Mouse (Mus musculus): ENCODE results near the gene Tomm22. TPM values are rescaled to one million over a fixed set of nuclear protein-coding genes. Genes with fewer than 3 reads are reported as not detected.

Tomm22 gene
- polyA plus RNA-seq, 2 experiments = 112 to 217 TPM

DNA sequence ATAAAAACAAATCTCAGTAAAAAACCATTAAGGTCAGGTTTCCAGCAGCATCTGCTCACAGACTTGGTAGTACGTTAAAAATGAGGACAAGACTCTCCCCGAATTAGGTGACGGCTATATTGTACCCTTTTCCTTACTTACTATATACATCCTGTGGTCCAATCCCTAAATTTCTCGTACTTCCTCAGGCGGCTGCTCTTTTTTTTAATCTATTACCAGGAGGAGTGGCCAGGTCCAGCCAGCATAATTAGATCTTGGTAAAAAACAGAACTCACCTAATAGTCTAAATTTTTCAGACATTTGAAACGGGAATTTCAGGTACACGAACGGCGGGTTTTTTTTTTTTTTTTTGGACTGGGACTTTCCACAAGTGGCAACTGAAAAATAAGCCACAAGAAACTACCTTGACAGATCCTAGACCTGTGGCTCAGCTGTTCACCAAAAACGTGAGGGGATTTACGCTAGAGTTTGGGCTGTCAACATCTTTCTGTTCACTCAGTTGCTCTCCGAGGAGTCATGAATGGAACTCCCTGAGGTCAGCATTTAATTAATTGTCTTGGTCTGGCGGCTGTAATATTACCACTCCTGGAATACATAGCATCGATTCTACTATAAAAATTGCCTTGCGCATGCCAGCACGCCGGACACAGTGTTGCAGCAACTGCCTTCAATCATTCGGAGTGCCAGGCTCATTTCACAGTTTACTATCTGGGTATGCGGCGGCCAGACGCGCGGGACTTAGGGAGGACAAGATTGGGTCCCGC is 19.2 kb downstream of the Tomm22 start:
- Histone ChIP-seq H3K4me1 (ENCODE audit: control insufficient read depth, insufficient read depth, low read length) (peaks cover 39% of the 10 kb centered on the region), H3K36me3 (ENCODE audit: control insufficient read depth, insufficient read depth, low read length) (peaks cover 6% of the 10 kb centered on the region), H3K9ac (ENCODE audit: low read depth, low read length, severe bottlenecking) (no peak overlapping the region), H3K4me3 (replicated peaks; ENCODE audit: low read length) (peak overlapping the region; percentile 90), H3K27ac (replicated peaks; ENCODE audit: low read depth, low read length) (no peak overlapping the region), H3K9me3 (ENCODE audit: control insufficient read depth, low read length) (no peaks in the 10 kb centered on the region), H3K4me2 (replicated peaks; ENCODE audit: low read depth, low read length, severe bottlenecking) (peak overlapping the region; percentile 72), H3K27me3 (ENCODE audit: control insufficient read depth, insufficient read depth, low read length) (no peaks in the 10 kb centered on the region)
- WGBS = 11% methylated on average over 24 of the region's 24 CpGs
- DNase-seq (ENCODE audit: low spot score) = no peak
- TF ChIP-seq POLR2A (IDR thresholded peaks at IDR 0.05; ENCODE audit: borderline replicate concordance, extremely low read depth, insufficient read depth, insufficient read length) = no peak
- no peak for ATAC-seq (ENCODE audit: low FRiP score, low read depth)

DNA sequence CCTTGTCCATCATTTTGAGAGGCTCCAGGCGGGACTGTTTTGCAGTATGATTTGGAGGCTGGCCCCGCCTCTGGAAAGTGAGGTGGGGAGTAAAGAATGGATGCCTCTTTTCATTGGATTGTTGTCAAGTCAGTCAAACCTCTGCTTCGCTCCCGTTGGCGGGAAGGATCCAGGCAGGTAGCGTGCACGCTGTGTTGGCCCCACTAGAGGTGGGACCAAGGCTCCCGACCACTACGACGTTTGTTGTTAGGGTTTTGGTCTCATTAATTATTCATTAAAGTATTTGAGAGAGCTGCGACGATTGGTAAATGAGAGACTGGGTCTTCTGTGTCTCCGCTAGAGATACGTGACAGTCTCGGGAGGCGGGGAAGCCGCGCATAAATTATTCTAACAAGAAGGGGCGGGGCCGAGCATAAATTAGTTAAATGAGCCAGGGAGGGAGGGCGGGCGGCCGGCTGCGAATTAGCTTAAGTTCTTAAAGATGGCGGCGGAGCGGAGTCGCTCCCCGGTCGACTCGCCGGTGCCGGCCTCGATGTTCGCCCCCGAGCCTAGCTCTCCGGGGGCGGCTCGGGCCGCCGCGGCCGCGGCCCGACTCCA is 19.9 kb downstream of the Tomm22 start, which contains the start of gene Gtpbp1:
Gtpbp1 (plus strand) TSS at position 420 of the 597 bp plus-strand sequence.
- Histone ChIP-seq H3K4me2 (replicated peaks; ENCODE audit: low read depth, low read length, severe bottlenecking) (peak within 1 kb of the TSS; percentile 89), H3K9ac (ENCODE audit: low read depth, low read length, severe bottlenecking) (peak within 1 kb of the TSS; percentile 87), H3K4me3 (replicated peaks; ENCODE audit: low read length) (peak within 1 kb of the TSS; percentile 90), H3K27ac (replicated peaks; ENCODE audit: low read depth, low read length) (peak within 1 kb of the TSS; percentile 84), H3K36me3 (ENCODE audit: control insufficient read depth, insufficient read depth, low read length) (peaks cover 7% of the 10 kb centered on the region), H3K27me3 (ENCODE audit: control insufficient read depth, insufficient read depth, low read length) (no peaks in the 10 kb centered on the region), H3K9me3 (ENCODE audit: control insufficient read depth, low read length) (no peaks in the 10 kb centered on the region), H3K4me1 (ENCODE audit: control insufficient read depth, insufficient read depth, low read length) (peaks cover 32% of the 10 kb centered on the region)
- peak; percentile 100 for DNase-seq (ENCODE audit: low spot score)
- under 1% methylated on average over 41 of the region's 45 CpGs for WGBS
- ATAC-seq (ENCODE audit: low FRiP score, low read depth) = peak; percentile 94
- TF ChIP-seq POLR2A (IDR thresholded peaks at IDR 0.05; ENCODE audit: borderline replicate concordance, extremely low read depth, insufficient read depth, insufficient read length) = 0 out of 2 replicates have a peak, but pooled peaks have one; percentile 64

DNA sequence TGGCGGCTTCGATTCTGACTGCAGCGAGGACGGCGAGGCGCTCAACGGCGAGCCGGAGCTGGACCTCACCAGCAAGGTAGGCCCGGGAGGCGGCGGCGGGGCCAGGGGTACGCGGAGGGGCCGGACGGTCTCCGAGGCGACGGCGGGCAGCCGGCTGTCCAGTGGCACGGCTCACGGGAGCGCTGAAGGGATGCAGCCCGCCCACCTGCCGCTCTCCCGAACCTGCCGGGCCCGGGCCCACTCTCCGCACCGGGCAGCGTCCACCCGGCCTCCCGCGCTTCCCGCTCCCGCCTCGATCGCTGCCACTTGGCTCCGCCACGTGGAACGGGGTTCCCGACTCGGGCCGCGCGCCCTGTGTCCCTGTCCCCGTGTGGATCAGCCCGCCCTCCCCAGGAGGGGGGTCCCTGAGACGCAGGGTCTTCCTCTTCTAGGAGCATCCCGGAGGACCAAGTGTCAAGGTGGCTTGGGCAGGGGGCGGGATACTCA is 20.4 kb downstream of the Tomm22 start:
- no peaks in the 10 kb centered on the region for H3K27me3 ChIP-seq (ENCODE audit: control insufficient read depth, insufficient read depth, low read length)
- peak overlapping the region; percentile 90 for H3K4me3 ChIP-seq (replicated peaks; ENCODE audit: low read length)
- ATAC-seq (ENCODE audit: low FRiP score, low read depth) (no peak; the same call in 1 of the 2 replicates), DNase-seq (ENCODE audit: low spot score) (no peak)
- H3K27ac ChIP-seq (replicated peaks; ENCODE audit: low read depth, low read length) = peak overlapping the region; percentile 84
- TF ChIP-seq POLR2A (IDR thresholded peaks at IDR 0.05; ENCODE audit: borderline replicate concordance, extremely low read depth, insufficient read depth, insufficient read length) = no peak
- peaks cover 27% of the 10 kb centered on the region for H3K4me1 ChIP-seq (ENCODE audit: control insufficient read depth, insufficient read depth, low read length)
- H3K36me3 ChIP-seq (ENCODE audit: control insufficient read depth, insufficient read depth, low read length) = peaks cover 8% of the 10 kb centered on the region
- no peaks in the 10 kb centered on the region for H3K9me3 ChIP-seq (ENCODE audit: control insufficient read depth, low read length)
- WGBS = 0% methylated on average over 24 of the region's 53 CpGs
- peak overlapping the region; percentile 87 for H3K9ac ChIP-seq (ENCODE audit: low read depth, low read length, severe bottlenecking)
- peak overlapping the region; percentile 89 for H3K4me2 ChIP-seq (replicated peaks; ENCODE audit: low read depth, low read length, severe bottlenecking)

DNA sequence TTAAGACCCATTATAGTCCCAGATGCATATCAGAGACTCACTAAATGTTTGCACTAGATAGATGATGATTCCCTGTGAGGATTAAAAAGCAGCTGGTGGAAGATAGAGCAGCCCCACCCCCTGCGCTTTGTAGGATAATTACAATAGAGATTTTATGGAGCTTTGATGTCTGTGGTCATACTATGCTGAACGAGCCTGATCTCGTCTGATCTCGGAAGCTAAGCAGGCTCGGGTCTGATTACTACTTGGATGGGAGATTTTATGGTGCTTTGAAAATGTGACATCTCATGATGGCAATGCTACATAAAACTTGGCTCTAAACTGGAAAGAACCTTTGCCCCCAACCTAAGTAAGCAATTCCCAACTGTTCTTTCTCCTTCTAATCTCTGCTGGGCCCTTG is 21.7 kb downstream of the Tomm22 start:
- Histone ChIP-seq H3K27ac (replicated peaks; ENCODE audit: low read depth, low read length) (no peak overlapping the region), H3K4me3 (replicated peaks; ENCODE audit: low read length) (no peak overlapping the region), H3K4me1 (ENCODE audit: control insufficient read depth, insufficient read depth, low read length) (peaks cover 23% of the 10 kb centered on the region), H3K27me3 (ENCODE audit: control insufficient read depth, insufficient read depth, low read length) (no peaks in the 10 kb centered on the region), H3K4me2 (replicated peaks; ENCODE audit: low read depth, low read length, severe bottlenecking) (no peak overlapping the region), H3K9me3 (ENCODE audit: control insufficient read depth, low read length) (no peaks in the 10 kb centered on the region), H3K9ac (ENCODE audit: low read depth, low read length, severe bottlenecking) (no peak overlapping the region), H3K36me3 (ENCODE audit: control insufficient read depth, insufficient read depth, low read length) (peaks cover 15% of the 10 kb centered on the region)
- TF ChIP-seq POLR2A (IDR thresholded peaks at IDR 0.05; ENCODE audit: borderline replicate concordance, extremely low read depth, insufficient read depth, insufficient read length) = no peak
- DNase-seq (ENCODE audit: low spot score) = no peak
- WGBS = 53% methylated on average over 5 of the region's 5 CpGs
- ATAC-seq (ENCODE audit: low FRiP score, low read depth) = no peak

DNA sequence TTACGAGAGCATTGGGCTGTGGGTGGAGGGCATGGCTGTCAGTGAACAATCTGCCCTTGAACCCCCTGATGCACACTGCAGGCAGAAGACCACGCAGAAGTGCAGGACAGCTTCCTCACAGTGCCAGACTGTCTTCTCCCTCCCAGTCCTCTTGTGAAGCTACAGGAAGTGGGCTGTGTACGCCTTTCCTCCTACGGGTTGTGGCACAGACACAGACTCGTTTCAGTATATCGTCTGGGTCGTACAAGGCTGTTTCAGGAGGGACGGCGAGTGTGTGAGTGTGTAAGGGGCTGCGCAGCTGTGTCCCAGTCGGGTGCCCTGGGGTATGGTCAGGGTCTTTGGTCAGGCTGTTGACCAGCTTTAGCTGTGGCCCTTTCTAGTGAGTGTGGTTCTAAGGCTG is 23.1 kb downstream of the Tomm22 start:
- H3K9me3 ChIP-seq (ENCODE audit: control insufficient read depth, low read length) = no peaks in the 10 kb centered on the region
- DNase-seq (ENCODE audit: low spot score) = no peak
- TF ChIP-seq POLR2A (IDR thresholded peaks at IDR 0.05; ENCODE audit: borderline replicate concordance, extremely low read depth, insufficient read depth, insufficient read length) = no peak
- H3K4me1 ChIP-seq (ENCODE audit: control insufficient read depth, insufficient read depth, low read length) = peaks cover 19% of the 10 kb centered on the region
- no peaks in the 10 kb centered on the region for H3K27me3 ChIP-seq (ENCODE audit: control insufficient read depth, insufficient read depth, low read length)
- H3K27ac ChIP-seq (replicated peaks; ENCODE audit: low read depth, low read length) = no peak overlapping the region
- peaks cover 15% of the 10 kb centered on the region for H3K36me3 ChIP-seq (ENCODE audit: control insufficient read depth, insufficient read depth, low read length)
- no peak for ATAC-seq (ENCODE audit: low FRiP score, low read depth)
- H3K4me3 ChIP-seq (replicated peaks; ENCODE audit: low read length) = no peak overlapping the region
- no peak overlapping the region for H3K9ac ChIP-seq (ENCODE audit: low read depth, low read length, severe bottlenecking)
- 79% methylated on average over 11 of the region's 11 CpGs for WGBS
- H3K4me2 ChIP-seq (replicated peaks; ENCODE audit: low read depth, low read length, severe bottlenecking) = no peak overlapping the region
